Mouse (Mus musculus): ENCODE measurements around the gene Anapc7. TPM values are rescaled to one million over a fixed set of nuclear protein-coding genes. Genes with fewer than 3 reads are reported as not detected.
A peak's percentile ranks its signal among the peaks of the same experiment; 100 is the strongest.
"Not testable (repeated sequence)": the region's sequence is repeated elsewhere in the genome, so short reads cannot be mapped to it uniquely, and the experiment has no call there.

Gene Anapc7
- polyA plus RNA-seq, 1 experiment from 2014 or later = 56.1 TPM

- in situ Hi-C loops (cut with MboI; ENCODE audit: low pct_unique_long_range_greater_than_20kb) = no loop called here
- no peak for DNase-seq (ENCODE audit: low read depth, low spot score)
- ChIA-PET CTCF (interaction anchor here (1.2 to 1.9 kb wide), 3 partner anchors 11 to 13 kb away, joined by 4 to 6 read pairs (median 5); no protein-coding TSS in a partner anchor), POLR2A (interaction anchor here (1.2 kb wide), 1 partner anchor 22 kb away, joined by 4 read pairs; no protein-coding TSS in a partner anchor)
- no peaks in the 10 kb centered on the region for H3K27me3 ChIP-seq
- no peak for ATAC-seq
- TF ChIP-seq CTCF (IDR thresholded peaks at IDR 0.05) = no peak
These were observed 39.2 kb downstream of the Anapc7 start for GRCm38 (mm10) chr5:122460656-122461055.

- ATAC-seq = no peak
- ChIA-PET POLR2A (no interaction called here), CTCF (interaction anchor here (1.9 kb wide), 1 partner anchor 10 kb away, joined by 5 read pairs; no protein-coding TSS in a partner anchor)
- DNase-seq (ENCODE audit: low read depth, low spot score) = no peak
- no peak for TF ChIP-seq CTCF (IDR thresholded peaks at IDR 0.05)
- no peaks in the 10 kb centered on the region for H3K27me3 ChIP-seq
- in situ Hi-C loops (cut with MboI; ENCODE audit: low pct_unique_long_range_greater_than_20kb) = no loop called here
These were observed 39.9 kb downstream of the Anapc7 start for GRCm38 (mm10) chr5:122461431-122461830.

- no peaks in the 10 kb centered on the region for H3K27me3 ChIP-seq
- POLR2A ChIA-PET = interaction anchor here (1.0 kb wide), 1 partner anchor 22 kb away, joined by 3 read pairs; no protein-coding TSS in a partner anchor
- no peak for ATAC-seq
- TF ChIP-seq CTCF (IDR thresholded peaks at IDR 0.05) = no peak
- CTCF ChIA-PET = interaction anchor here (2.2 kb wide), 1 partner anchor 11 kb away, joined by 5 read pairs; no protein-coding TSS in a partner anchor
- in situ Hi-C loops (cut with MboI; ENCODE audit: low pct_unique_long_range_greater_than_20kb) = no loop called here
- DNase-seq (ENCODE audit: low read depth, low spot score) = no peak
These were observed 50.2 kb downstream of the Anapc7 start for GRCm38 (mm10) chr5:122471658-122472057.

- DNase-seq (ENCODE audit: low read depth, low spot score) (no peak), ATAC-seq (no peak)
- in situ Hi-C loops (cut with MboI; ENCODE audit: low pct_unique_long_range_greater_than_20kb) = no loop called here
- H3K27me3 ChIP-seq = no peaks in the 10 kb centered on the region
- POLR2A ChIA-PET = interaction anchor here (0.9 kb wide), 1 partner anchor 12 kb away, joined by 4 read pairs; no protein-coding TSS in a partner anchor
- peak; percentile 49 for TF ChIP-seq CTCF (IDR thresholded peaks at IDR 0.05)
- CTCF ChIA-PET = interaction anchor here (0.7 to 3.2 kb wide), 12 partner anchors 9 to 174 kb away, joined by 3 to 10 read pairs (median 3); no protein-coding TSS in a partner anchor
These were observed 53.3 kb downstream of the Anapc7 start for GRCm38 (mm10) chr5:122474643-122475363.

GRCm38 (mm10) chr5:122476078-122476477 lies 54.6 kb downstream of the Anapc7 start:
- ChIA-PET POLR2A (no interaction called here), CTCF (interaction anchor here (1.2 to 3.2 kb wide), 5 partner anchors 11 to 25 kb away, joined by 3 to 10 read pairs (median 10); no protein-coding TSS in a partner anchor)
- no peak for TF ChIP-seq CTCF (IDR thresholded peaks at IDR 0.05)
- ATAC-seq = no peak
- no peaks in the 10 kb centered on the region for H3K27me3 ChIP-seq
- no peak for DNase-seq (ENCODE audit: low read depth, low spot score)
- in situ Hi-C loops (cut with MboI; ENCODE audit: low pct_unique_long_range_greater_than_20kb) = no loop called here

GRCm38 (mm10) chr5:122477492-122477891 lies 56.0 kb downstream of the Anapc7 start:
- no peak for TF ChIP-seq CTCF (IDR thresholded peaks at IDR 0.05)
- H3K27me3 ChIP-seq = no peaks in the 10 kb centered on the region
- DNase-seq (ENCODE audit: low read depth, low spot score) (no peak), ATAC-seq (no peak)
- in situ Hi-C loops (cut with MboI; ENCODE audit: low pct_unique_long_range_greater_than_20kb) = no loop called here
- CTCF ChIA-PET = interaction anchor here (1.1 to 1.7 kb wide), 2 partner anchors 9 to 12 kb away, joined by 3 to 4 read pairs; no protein-coding TSS in a partner anchor
- POLR2A ChIA-PET = no interaction called here

- POLR2A ChIA-PET = interaction anchor here (0.6 kb wide), 2 partner anchors 49 to 94 kb away, joined by 3 to 4 read pairs; no protein-coding TSS in a partner anchor
- TF ChIP-seq CTCF (IDR thresholded peaks at IDR 0.05) = no peak
- CTCF ChIA-PET = interaction anchor here (1.0 kb wide), 1 partner anchor 12 kb away, joined by 3 read pairs; no protein-coding TSS in a partner anchor
- in situ Hi-C loops (cut with MboI; ENCODE audit: low pct_unique_long_range_greater_than_20kb) = no loop called here
- DNase-seq (ENCODE audit: low read depth, low spot score) (no peak), ATAC-seq (no peak)
- no peaks in the 10 kb centered on the region for H3K27me3 ChIP-seq
These were observed 57.6 kb downstream of the Anapc7 start for GRCm38 (mm10) chr5:122479131-122479530.

- DNase-seq (ENCODE audit: low read depth, low spot score) = no peak
- CTCF ChIA-PET = interaction anchor here (1.3 to 1.5 kb wide), 2 partner anchors 9 to 16 kb away, joined by 4 to 6 read pairs; no protein-coding TSS in a partner anchor
- ATAC-seq = no peak
- TF ChIP-seq CTCF (IDR thresholded peaks at IDR 0.05) = no peak
- in situ Hi-C loops (cut with MboI; ENCODE audit: low pct_unique_long_range_greater_than_20kb) = no loop called here
- POLR2A ChIA-PET = interaction anchor here (0.8 to 2.1 kb wide), 4 partner anchors 9 to 134 kb away, joined by 3 to 4 read pairs (median 4); no protein-coding TSS in a partner anchor
- H3K27me3 ChIP-seq = no peaks in the 10 kb centered on the region
These were observed 60.4 kb downstream of the Anapc7 start for GRCm38 (mm10) chr5:122481844-122482243.

- POLR2A ChIA-PET = interaction anchor here (0.6 to 2.1 kb wide), 6 partner anchors 8 to 44 kb away, joined by 3 to 8 read pairs (median 4); partner anchors contain the start of gene Atp2a2
- DNase-seq (ENCODE audit: low read depth, low spot score) = no peak
- in situ Hi-C loops (cut with MboI; ENCODE audit: low pct_unique_long_range_greater_than_20kb) = no loop called here
- no peak for ATAC-seq
- TF ChIP-seq CTCF (IDR thresholded peaks at IDR 0.05) = no peak
- CTCF ChIA-PET = interaction anchor here (0.7 to 1.3 kb wide), 3 partner anchors 9 to 15 kb away, joined by 3 to 4 read pairs (median 3); no protein-coding TSS in a partner anchor
- no peaks in the 10 kb centered on the region for H3K27me3 ChIP-seq
These were observed 61.4 kb downstream of the Anapc7 start for GRCm38 (mm10) chr5:122482733-122483391.

GRCm38 (mm10) chr5:122486243-122486642 lies 64.8 kb downstream of the Anapc7 start:
- CTCF ChIA-PET = interaction anchor here (1.1 to 1.7 kb wide), 2 partner anchors 11 to 76 kb away, joined by 3 to 10 read pairs; no protein-coding TSS in a partner anchor
- POLR2A ChIA-PET; DNase-seq (ENCODE audit: low read depth, low spot score); H3K27me3 ChIP-seq; in situ Hi-C loops (cut with MboI; ENCODE audit: low pct_unique_long_range_greater_than_20kb); ATAC-seq: not testable (repeated sequence)
- peak; percentile 33 for TF ChIP-seq CTCF (IDR thresholded peaks at IDR 0.05)

Measured in Patski (cell line).